Mouse (Mus musculus): ENCODE measurements around the gene Plin3. TPM values are rescaled to one million over a fixed set of nuclear protein-coding genes. Genes with fewer than 3 reads are reported as not detected.

Gene Plin3
- polyA plus RNA-seq, 1 experiment from 2014 or later: 70.9 TPM

GRCm38 (mm10) chr17:56298238-56298637, 5.6 kb upstream of the Plin3 start:
- H3K9ac ChIP-seq (ENCODE audit: low read length): no peak overlapping the region
- no peaks in the 10 kb centered on the region for H3K27me3 ChIP-seq (ENCODE audit: control insufficient read depth, insufficient read depth, low read length)
- H3K4me2 ChIP-seq (ENCODE audit: low read length): no peak overlapping the region
- 94% methylated on average over 1 of the region's 1 CpGs for WGBS
- H3K4me1 ChIP-seq (ENCODE audit: control insufficient read depth in 2 of 2, insufficient read depth in 2 of 2, low read length in 2 of 2): peaks cover 8 to 10% of the 10 kb centered on the region in 2 experiments
- no peak for ATAC-seq (ENCODE audit: insufficient number of reproducible peaks, insufficient read depth, low FRiP score, low read depth)
- no peaks in the 10 kb centered on the region for H3K9me3 ChIP-seq (ENCODE audit: control insufficient read depth, low read length)
- H3K36me3 ChIP-seq (ENCODE audit: control insufficient read depth, insufficient read depth, low read length): no peaks in the 10 kb centered on the region
- no peak overlapping the region for H3K27ac ChIP-seq (replicated peaks in 1 of 2; ENCODE audit: control insufficient read depth in 1 of 2, insufficient read depth in 1 of 2, low read depth in 2 of 2, low read length in 2 of 2)
- H3K4me3 ChIP-seq (ENCODE audit: control insufficient read depth in 1 of 2, insufficient read depth in 1 of 2, low read depth in 1 of 2, low read length in 2 of 2): no peak overlapping the region

- no peak for ATAC-seq (ENCODE audit: insufficient number of reproducible peaks, insufficient read depth, low FRiP score, low read depth)
- H3K9me3 ChIP-seq (ENCODE audit: control insufficient read depth, low read length): no peaks in the 10 kb centered on the region
- H3K27ac ChIP-seq (replicated peaks in 1 of 2; ENCODE audit: control insufficient read depth in 1 of 2, insufficient read depth in 1 of 2, low read depth in 2 of 2, low read length in 2 of 2): no peak overlapping the region
- H3K27me3 ChIP-seq (ENCODE audit: control insufficient read depth, insufficient read depth, low read length): no peaks in the 10 kb centered on the region
- H3K4me1 ChIP-seq (ENCODE audit: control insufficient read depth in 2 of 2, insufficient read depth in 2 of 2, low read length in 2 of 2): peaks cover 3 to 4% of the 10 kb centered on the region in 2 experiments; a peak in 3 of 4 replicates
- WGBS: 63% methylated on average over 1 of the region's 1 CpGs
- H3K36me3 ChIP-seq (ENCODE audit: control insufficient read depth, insufficient read depth, low read length): no peaks in the 10 kb centered on the region
- H3K4me2 ChIP-seq (ENCODE audit: low read length): no peak overlapping the region
- H3K4me3 ChIP-seq (ENCODE audit: control insufficient read depth in 1 of 2, insufficient read depth in 1 of 2, low read depth in 1 of 2, low read length in 2 of 2): no peak overlapping the region
- no peak overlapping the region for H3K9ac ChIP-seq (ENCODE audit: low read length)
Measured at GRCm38 (mm10) chr17:56296201-56296600, 3.5 kb upstream of the Plin3 start.

DNA sequence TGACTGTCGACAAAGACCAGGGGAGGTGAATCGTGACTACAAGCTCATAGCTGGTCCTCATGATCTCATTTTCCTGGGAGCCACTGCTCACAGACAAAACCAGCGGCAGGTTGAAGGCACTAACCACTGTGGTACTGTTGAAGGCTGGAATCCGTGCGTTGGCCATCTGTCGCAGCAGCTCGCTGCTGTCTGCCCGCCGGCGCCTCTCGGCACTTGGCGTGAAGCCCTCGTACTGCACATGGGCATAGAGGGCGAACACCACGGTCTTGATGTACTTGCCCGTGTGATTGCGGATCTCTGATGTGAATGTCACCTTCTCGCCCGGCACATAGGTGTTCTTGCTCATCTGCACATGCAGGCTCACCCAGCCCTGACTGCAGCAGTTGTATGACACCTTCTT, 1.6 kb upstream of the Plin3 start:
- H3K4me2 ChIP-seq (ENCODE audit: low read length): no peak overlapping the region
- H3K4me3 ChIP-seq (ENCODE audit: control insufficient read depth in 1 of 2, insufficient read depth in 1 of 2, low read depth in 1 of 2, low read length in 2 of 2): no peak overlapping the region
- H3K9me3 ChIP-seq (ENCODE audit: control insufficient read depth, low read length): no peaks in the 10 kb centered on the region
- ATAC-seq (ENCODE audit: insufficient number of reproducible peaks, insufficient read depth, low FRiP score, low read depth): no peak
- no peak overlapping the region for H3K9ac ChIP-seq (ENCODE audit: low read length)
- no peaks in the 10 kb centered on the region for H3K36me3 ChIP-seq (ENCODE audit: control insufficient read depth, insufficient read depth, low read length)
- WGBS: 86% methylated on average over 19 of the region's 19 CpGs
- H3K27ac ChIP-seq (replicated peaks in 1 of 2; ENCODE audit: control insufficient read depth in 1 of 2, insufficient read depth in 1 of 2, low read depth in 2 of 2, low read length in 2 of 2): no peak overlapping the region
- no peaks in the 10 kb centered on the region for H3K27me3 ChIP-seq (ENCODE audit: control insufficient read depth, insufficient read depth, low read length)
- peaks cover 11 to 13% of the 10 kb centered on the region in 2 experiments for H3K4me1 ChIP-seq (ENCODE audit: control insufficient read depth in 2 of 2, insufficient read depth in 2 of 2, low read length in 2 of 2)

DNA sequence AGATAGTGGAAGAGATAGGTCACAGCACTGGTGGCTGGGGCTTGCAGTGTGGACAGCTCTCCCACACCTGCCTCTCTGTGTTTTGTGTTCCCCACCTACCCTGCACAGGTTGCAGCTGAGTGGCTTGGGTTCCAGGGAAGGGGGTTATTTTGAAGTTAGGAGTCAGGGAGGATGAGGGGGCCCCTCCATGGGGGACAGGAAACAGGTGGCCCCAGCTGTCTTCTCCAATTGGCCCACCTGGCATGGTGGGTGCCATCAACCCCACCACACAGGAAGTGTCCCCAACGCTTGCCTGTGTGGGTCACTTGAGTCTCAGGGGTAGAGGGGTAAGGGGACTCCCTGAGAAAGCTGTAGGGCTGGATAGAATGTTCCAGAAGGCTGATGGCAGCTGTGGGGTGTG, 618 bp upstream of the Plin3 start:
- Histone ChIP-seq H3K36me3 (ENCODE audit: control insufficient read depth, insufficient read depth, low read length) (no peaks in the 10 kb centered on the region), H3K9ac (ENCODE audit: low read length) (no peak overlapping the region), H3K27ac (replicated peaks in 1 of 2; ENCODE audit: control insufficient read depth in 1 of 2, insufficient read depth in 1 of 2, low read depth in 2 of 2, low read length in 2 of 2) (no peak overlapping the region), H3K4me2 (ENCODE audit: low read length) (no peak overlapping the region), H3K4me1 (ENCODE audit: control insufficient read depth in 2 of 2, insufficient read depth in 2 of 2, low read length in 2 of 2) (peaks cover 11 to 22% of the 10 kb centered on the region in 2 experiments), H3K27me3 (ENCODE audit: control insufficient read depth, insufficient read depth, low read length) (no peaks in the 10 kb centered on the region), H3K4me3 (ENCODE audit: control insufficient read depth in 1 of 2, insufficient read depth in 1 of 2, low read depth in 1 of 2, low read length in 2 of 2) (no peak overlapping the region), H3K9me3 (ENCODE audit: control insufficient read depth, low read length) (no peaks in the 10 kb centered on the region)
- no peak for ATAC-seq (ENCODE audit: insufficient number of reproducible peaks, insufficient read depth, low FRiP score, low read depth)
- 58% methylated on average over 1 of the region's 1 CpGs for WGBS

DNA sequence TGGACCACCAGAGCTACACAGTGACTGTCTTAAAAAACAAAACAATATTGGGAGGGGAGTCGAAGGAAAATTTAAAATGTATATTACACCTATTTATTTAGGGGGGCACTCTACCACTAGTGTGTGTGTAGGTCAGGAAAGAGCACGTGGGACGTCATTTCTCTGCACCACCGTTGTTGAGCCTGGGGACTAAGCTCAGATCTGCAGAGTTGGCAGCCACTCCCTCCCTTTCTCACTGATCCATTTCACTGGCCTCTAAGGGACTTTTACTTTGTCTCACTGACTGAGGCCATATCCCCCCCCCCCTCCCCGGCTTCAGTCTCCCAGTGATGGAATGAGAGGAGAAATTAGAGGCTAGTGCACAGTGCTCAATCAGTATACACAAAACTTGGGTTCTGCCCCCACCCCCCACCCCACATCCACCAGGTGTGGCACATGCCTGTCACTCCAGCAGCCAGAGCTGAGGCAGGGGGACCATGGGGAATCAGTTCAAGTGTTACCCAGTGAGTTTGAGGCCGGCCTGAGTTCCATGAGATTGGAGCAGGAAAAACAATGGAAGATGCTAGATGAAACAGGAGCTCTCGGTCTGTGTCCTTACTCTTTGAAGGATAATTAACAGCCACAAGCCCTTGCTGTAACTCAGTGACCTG, 722 bp downstream of the Plin3 start:
- peak overlapping the region; percentile 66 for H3K9ac ChIP-seq (ENCODE audit: low read length)
- H3K27me3 ChIP-seq (ENCODE audit: control insufficient read depth, insufficient read depth, low read length): no peaks in the 10 kb centered on the region
- no peaks in the 10 kb centered on the region for H3K9me3 ChIP-seq (ENCODE audit: control insufficient read depth, low read length)
- 73% methylated on average over 7 of the region's 7 CpGs for WGBS
- peak overlapping the region; percentile 90 for H3K4me2 ChIP-seq (ENCODE audit: low read length)
- no peak overlapping the region for H3K4me3 ChIP-seq (ENCODE audit: control insufficient read depth in 1 of 2, insufficient read depth in 1 of 2, low read depth in 1 of 2, low read length in 2 of 2)
- peak overlapping the region; percentile 73 to 97; a peak in 3 of 4 replicates for H3K27ac ChIP-seq (replicated peaks in 1 of 2; ENCODE audit: control insufficient read depth in 1 of 2, insufficient read depth in 1 of 2, low read depth in 2 of 2, low read length in 2 of 2)
- H3K4me1 ChIP-seq (ENCODE audit: control insufficient read depth in 2 of 2, insufficient read depth in 2 of 2, low read length in 2 of 2): peaks cover 20 to 30% of the 10 kb centered on the region in 2 experiments
- no peak for ATAC-seq (ENCODE audit: insufficient number of reproducible peaks, insufficient read depth, low FRiP score, low read depth)
- H3K36me3 ChIP-seq (ENCODE audit: control insufficient read depth, insufficient read depth, low read length): peaks cover 2% of the 10 kb centered on the region

- Histone ChIP-seq H3K36me3 (ENCODE audit: control insufficient read depth, insufficient read depth, low read length) (peaks cover 10% of the 10 kb centered on the region), H3K27ac (replicated peaks in 1 of 2; ENCODE audit: control insufficient read depth in 1 of 2, insufficient read depth in 1 of 2, low read depth in 2 of 2, low read length in 2 of 2) (peak overlapping the region; percentile 73 to 97), H3K9me3 (ENCODE audit: control insufficient read depth, low read length) (no peaks in the 10 kb centered on the region), H3K9ac (ENCODE audit: low read length) (peak overlapping the region; percentile 89), H3K4me2 (ENCODE audit: low read length) (peak overlapping the region; percentile 90), H3K4me3 (ENCODE audit: control insufficient read depth in 1 of 2, insufficient read depth in 1 of 2, low read depth in 1 of 2, low read length in 2 of 2) (peak overlapping the region in 1 of 2 experiments; percentile 67; a peak in 1 of 4 replicates), H3K27me3 (ENCODE audit: control insufficient read depth, insufficient read depth, low read length) (no peaks in the 10 kb centered on the region), H3K4me1 (ENCODE audit: control insufficient read depth in 2 of 2, insufficient read depth in 2 of 2, low read length in 2 of 2) (peaks cover 20 to 30% of the 10 kb centered on the region in 2 experiments)
- 0% methylated on average over 16 of the region's 16 CpGs for WGBS
- ATAC-seq (ENCODE audit: insufficient number of reproducible peaks, insufficient read depth, low FRiP score, low read depth): peak; percentile 79
Measured at GRCm38 (mm10) chr17:56291171-56291511, 1.5 kb downstream of the Plin3 start.

DNA sequence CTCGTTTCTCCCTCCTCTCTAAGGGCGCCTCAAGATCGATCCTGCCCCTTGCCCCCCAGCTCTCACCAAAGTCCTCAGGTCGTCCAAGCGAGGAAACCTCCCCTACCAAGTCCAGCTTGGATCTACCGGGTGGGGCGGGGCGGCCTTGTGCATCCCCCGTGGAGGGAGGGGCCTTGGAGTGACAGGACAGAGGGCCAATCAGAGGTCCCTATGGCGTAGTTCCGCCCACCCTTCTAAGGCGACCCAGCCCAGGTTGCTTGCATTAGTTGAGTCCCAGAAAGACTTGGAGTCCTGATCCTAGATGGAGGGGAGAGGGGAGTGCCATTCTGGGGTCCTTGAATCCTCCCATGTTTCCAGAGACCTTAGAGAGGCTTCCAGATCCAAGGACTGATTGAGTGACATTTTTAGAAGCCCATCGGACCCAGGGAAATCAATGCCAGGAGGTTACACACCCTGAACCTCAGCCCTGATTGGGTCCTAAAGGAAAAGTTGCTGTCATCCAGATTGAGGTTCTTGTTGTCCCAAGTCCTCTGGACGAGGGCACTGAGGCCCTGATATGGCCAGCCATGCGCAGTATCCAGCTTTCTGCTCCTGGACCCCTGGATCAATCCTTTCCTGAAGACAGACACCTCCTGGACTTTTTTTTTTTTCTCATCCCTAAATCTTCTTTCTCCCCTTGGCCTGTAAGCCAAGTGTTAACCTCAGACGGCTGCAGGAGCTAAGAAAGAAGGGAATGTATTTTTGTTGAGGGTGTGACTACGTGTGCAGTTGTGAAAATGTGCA, 2.1 kb downstream of the Plin3 start:
- peak overlapping the region; percentile 89 for H3K9ac ChIP-seq (ENCODE audit: low read length)
- H3K9me3 ChIP-seq (ENCODE audit: control insufficient read depth, low read length): no peaks in the 10 kb centered on the region
- WGBS: 2% methylated on average over 17 of the region's 17 CpGs
- H3K27ac ChIP-seq (replicated peaks in 1 of 2; ENCODE audit: control insufficient read depth in 1 of 2, insufficient read depth in 1 of 2, low read depth in 2 of 2, low read length in 2 of 2): peak overlapping the region; percentile 73 to 97
- ATAC-seq (ENCODE audit: insufficient number of reproducible peaks, insufficient read depth, low FRiP score, low read depth): peak; percentile 90
- H3K36me3 ChIP-seq (ENCODE audit: control insufficient read depth, insufficient read depth, low read length): peaks cover 16% of the 10 kb centered on the region
- peaks cover 20 to 30% of the 10 kb centered on the region in 2 experiments for H3K4me1 ChIP-seq (ENCODE audit: control insufficient read depth in 2 of 2, insufficient read depth in 2 of 2, low read length in 2 of 2)
- peak overlapping the region; percentile 90 for H3K4me2 ChIP-seq (ENCODE audit: low read length)
- no peaks in the 10 kb centered on the region for H3K27me3 ChIP-seq (ENCODE audit: control insufficient read depth, insufficient read depth, low read length)
- H3K4me3 ChIP-seq (ENCODE audit: control insufficient read depth in 1 of 2, insufficient read depth in 1 of 2, low read depth in 1 of 2, low read length in 2 of 2): peak overlapping the region; percentile 59 to 67
